Mouse (Mus musculus): ENCODE measurements around the gene Fgfr3.

DNA sequence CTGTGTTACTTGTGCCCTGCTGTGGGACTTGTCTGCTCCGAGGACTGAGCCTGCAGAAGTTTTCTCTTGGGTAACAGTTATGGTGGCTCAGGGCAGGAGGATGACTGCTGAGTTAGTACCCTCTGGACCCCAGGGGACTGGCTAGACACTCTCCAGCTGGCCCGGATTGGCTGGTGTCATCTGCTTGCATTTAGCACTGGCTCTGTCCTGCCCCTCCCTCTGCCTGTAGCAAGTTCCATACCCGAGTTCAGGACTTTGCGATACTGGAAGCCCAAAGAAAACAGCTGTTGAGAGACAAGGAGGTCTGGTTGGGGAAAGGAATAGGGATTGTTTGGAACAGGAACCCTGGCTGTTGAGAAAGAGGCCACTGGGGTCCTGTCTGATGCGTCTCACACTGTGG lies 9.0 kb downstream of the Fgfr3 start:
- no peak for TF ChIP-seq CTCF (IDR thresholded peaks at IDR 0.05; ENCODE audit: extremely low read depth, insufficient read length, insufficient replicate concordance, low read depth, low read length)
- no peak for TF ChIP-seq POLR2A (IDR thresholded peaks at IDR 0.05; ENCODE audit: low read depth, low read length)
